Mouse (Mus musculus): Measurements from ENCODE around the gene Olfr1305.

Olfr1305 gene

DNA sequence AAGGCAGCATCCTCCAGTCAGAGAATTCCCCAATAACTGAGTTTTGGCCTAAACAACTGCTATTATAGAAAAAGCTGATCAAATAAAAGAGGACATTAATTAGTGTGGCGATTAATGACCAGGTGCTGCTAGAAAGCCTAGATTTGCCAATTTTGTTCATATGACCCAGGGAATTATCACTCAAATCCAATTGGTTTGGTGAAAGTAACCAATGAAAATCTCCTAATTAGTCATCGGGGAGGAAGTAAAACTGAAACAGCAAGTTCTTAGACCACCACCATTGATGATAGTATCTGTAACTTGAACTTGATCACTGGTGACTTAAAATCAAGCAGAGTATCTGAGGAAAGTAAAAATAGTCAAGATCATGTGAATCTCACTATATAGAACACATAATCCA, at the start of gene Olfr1305:
Gene Olfr1305, minus strand, starts transcription at position 101 of the 400 bp plus-strand sequence.
- no peak for DNase-seq

GRCm38 (mm10) chr2:111916171-111916570, 39.2 kb upstream of the Olfr1305 start, which contains the start of gene Olfr1306:
Gene Olfr1306, minus strand, starts transcription at chr2:111916271.
- DNase-seq, result no peak

GRCm38 (mm10) chr2:111820240-111820639, 56.7 kb downstream of the Olfr1305 start, which contains the start of gene Olfr1303:
Gene Olfr1303, minus strand, starts transcription at chr2:111820340.
- DNase-seq, result no peak
